Mouse (Mus musculus) CD4-positive, CD25-positive, alpha-beta regulatory T cell (primary cell): Measurements from ENCODE around the gene Nop16. TPM values are rescaled to one million over a fixed set of nuclear protein-coding genes. Genes with fewer than 3 reads are reported as not detected.

Source experiments
- polyA plus RNA-seq: library from polyadenylated mRNA; unstranded; fragments of 100-300 nt; shearing (Covaris generic); gene quantifications from one replicate; pipeline ENCODE4 v1.2.1, GENCODE M21; 2017

Nop16 gene
- 56.9 TPM for polyA plus RNA-seq

GRCm38 (mm10) chr13:54589996-54590951, at the start of gene Nop16, which contains the start of gene Higd2a:
Gene Nop16, minus strand, starts transcription at chr13:54590090.
Gene Higd2a, plus strand, starts transcription at chr13:54590207.

GRCm38 (mm10) chr13:54621155-54621932, 31.5 kb upstream of the Nop16 start, which contains the start of gene Faf2:
Gene Faf2, plus strand, starts transcription at chr13:54621784.

GRCm38 (mm10) chr13:54610972-54611754, 21.3 kb upstream of the Nop16 start, which contains the start of gene Cltb:
Gene Cltb, minus strand, starts transcription at chr13:54611344.

GRCm38 (mm10) chr13:54574854-54575481, 14.9 kb downstream of the Nop16 start, which contains the start of gene Arl10:
Gene Arl10, plus strand, starts transcription at chr13:54575015.

GRCm38 (mm10) chr13:54565201-54565581, 24.7 kb downstream of the Nop16 start, which contains the start of gene 4833439L19Rik:
Gene 4833439L19Rik, minus strand, starts transcription at chr13:54565435.

Other genes starting within 250 kb of the Nop16 start
- gene Cplx2, start 218.7 kb downstream of the Nop16 start, polyA plus RNA-seq: not detected
- 52.6 TPM for gene Thoc3, start 121.2 kb downstream of the Nop16 start, polyA plus RNA-seq
- gene Simc1, start 86.3 kb downstream of the Nop16 start, polyA plus RNA-seq: 21.3 TPM
- gene 4833439L19Rik, start 24.7 kb downstream of the Nop16 start, polyA plus RNA-seq: 71.0 TPM
- 10.0 TPM for gene Arl10, start 15.1 kb downstream of the Nop16 start, polyA plus RNA-seq
- gene Higd2a, start 117 bp upstream of the Nop16 start, polyA plus RNA-seq: 164 TPM
- gene Cltb, start 21.3 kb upstream of the Nop16 start, polyA plus RNA-seq: 44.0 TPM
- gene Faf2, start 31.7 kb upstream of the Nop16 start, polyA plus RNA-seq: 86.5 TPM
- gene Rnf44, start 103.8 kb upstream of the Nop16 start, polyA plus RNA-seq: 84.4 TPM
- not detected for gene Cdhr2, start 111.4 kb upstream of the Nop16 start, polyA plus RNA-seq
- not detected for gene Gprin1, start 159.8 kb upstream of the Nop16 start, polyA plus RNA-seq
- 0.35 TPM for gene Sncb, start 176.5 kb upstream of the Nop16 start, polyA plus RNA-seq
- not detected for gene Eif4e1b, start 193.9 kb upstream of the Nop16 start, polyA plus RNA-seq
- 4.2 TPM for gene Tspan17, start 199.3 kb upstream of the Nop16 start, polyA plus RNA-seq